Mouse (Mus musculus) kidney, embryonic 14.5 days (tissue): ENCODE results near the gene Ino80e. TPM values are rescaled to one million over a fixed set of nuclear protein-coding genes. Genes with fewer than 3 reads are reported as not detected.

Source experiments
- ATAC-seq: fragments of 200-750 bp; cut with Nextera tagmentation; 2 replicates; pipeline ENCODE4 v1.8.0; 2017; ENCODE audit warnings: moderate number of reproducible peaks, mild to moderate bottlenecking, moderate TSS enrichment, moderate library complexity; ENCODE audit not compliant: low FRiP score, low TSS enrichment
- H3K27ac ChIP-seq: fragments of 300-500 bp; sonication (generic); 2 replicates; pipeline ENCODE4 v1.5.1; 2014; ENCODE audit warnings: low read depth, mild to moderate bottlenecking, low read length, moderate library complexity, mixed read lengths
- H3K27me3 ChIP-seq: fragments of 300-500 bp; sonication (generic); 2 replicates; pipeline ENCODE4 v1.6.1; 2014; ENCODE audit warnings: mild to moderate bottlenecking, low read length; ENCODE audit not compliant: control insufficient read depth, insufficient read depth
- H3K36me3 ChIP-seq: fragments of 300-500 bp; sonication (generic); 2 replicates; pipeline ENCODE4 v1.6.1; 2014; ENCODE audit warnings: low read length, mixed read lengths; ENCODE audit not compliant: control insufficient read depth, insufficient read depth
- H3K4me1 ChIP-seq: fragments of 300-500 bp; sonication (generic); 2 replicates; pipeline ENCODE4 v1.6.1; 2014; ENCODE audit warnings: low read length, mixed read lengths; ENCODE audit not compliant: control insufficient read depth, insufficient read depth
- H3K4me2 ChIP-seq: fragments of 300-500 bp; sonication (generic); replicated peaks from 2 replicates; pipeline ENCODE4 v1.6.1; 2014; ENCODE audit warnings: low read depth, mild to moderate bottlenecking, low read length
- H3K4me3 ChIP-seq: fragments of 300-500 bp; sonication (generic); 2 replicates; pipeline ENCODE4 v1.5.1; 2014; ENCODE audit warnings: mild to moderate bottlenecking, low read length
- H3K9ac ChIP-seq: fragments of 300-500 bp; sonication (generic); 2 replicates; pipeline ENCODE4 v1.6.1; 2014; ENCODE audit warnings: low read depth, mild to moderate bottlenecking, low read length, moderate library complexity
- H3K9me3 ChIP-seq: fragments of 300-500 bp; sonication (generic); 2 replicates; pipeline ENCODE4 v1.6.1; 2016; ENCODE audit warnings: low read length; ENCODE audit not compliant: control insufficient read depth
- WGBS: fragments of 180-500 bp; shearing (Covaris S2); extraction: QIAGEN DNeasy Blood & Tissue Kit; methylation state at CpG from one replicate; pipeline ENCODE4 v1.1.7; 2014; 5-methylcytosine and 5-hydroxymethylcytosine counted together
- polyA plus RNA-seq: library from polyadenylated mRNA; unstranded; fragments of >200 nt; fragmentation: Nextera tagmentation; extraction: Ambion mirVana; gene quantifications from 2 replicates; pipeline ENCODE4 v1.2.1, GENCODE M21; 2014

Gene Ino80e
- polyA plus RNA-seq, 1 experiment from 2014 or later: 94.0 TPM

DNA sequence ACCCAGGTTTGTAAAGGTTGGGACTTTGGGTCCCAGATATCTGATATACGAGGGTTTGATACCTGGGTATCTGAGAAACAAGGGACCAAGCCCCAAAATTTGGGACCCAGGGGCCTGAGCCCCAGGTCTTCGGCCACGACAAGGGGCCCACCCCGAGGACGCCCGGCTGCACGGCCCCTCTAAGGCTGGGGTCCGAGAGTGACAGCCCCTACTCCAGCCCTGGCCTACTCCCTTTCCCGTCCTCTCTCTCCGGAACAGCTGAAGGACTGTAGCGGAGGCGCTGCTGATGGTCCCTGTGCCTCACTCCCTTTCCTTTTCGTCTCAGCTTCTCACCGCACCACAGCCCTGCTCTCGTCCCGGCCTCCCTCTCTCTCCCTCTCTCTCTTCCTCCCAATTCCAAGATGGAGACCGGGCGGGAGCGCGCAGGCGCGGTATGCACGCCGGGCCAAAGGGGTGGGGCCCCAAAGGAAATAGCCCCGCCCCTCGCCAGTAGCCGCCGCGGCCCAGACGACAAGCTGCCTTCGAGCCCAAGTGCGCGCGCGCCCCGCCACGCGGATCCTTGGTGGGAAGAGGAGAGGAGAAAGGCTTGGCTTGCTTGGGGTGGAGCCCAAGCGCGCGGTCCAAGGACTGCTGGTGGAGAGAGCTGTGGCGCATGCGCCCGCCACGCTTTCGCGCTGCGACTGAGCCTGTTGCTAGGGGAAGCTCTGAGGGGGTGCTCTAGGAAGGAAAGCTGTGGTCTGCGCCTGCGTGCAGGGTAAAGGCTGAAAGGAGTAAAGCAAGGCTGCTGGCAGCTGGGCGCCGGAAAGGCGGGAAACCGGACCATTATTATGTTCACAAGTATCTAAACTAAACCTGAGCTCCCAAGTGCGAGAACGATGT lies 22.3 kb upstream of the Ino80e start, which contains the start of gene Taok2:
Gene Taok2, minus strand, starts transcription at position 418 of the 879 bp plus-strand sequence.
- Histone ChIP-seq H3K4me3 (peak within 1 kb of the TSS; percentile 87), H3K4me2 (peak within 1 kb of the TSS; percentile 97), H3K9me3 (no peaks in the 10 kb centered on the region), H3K27ac (peak within 1 kb of the TSS; percentile 96), H3K9ac (peak within 1 kb of the TSS; percentile 89), H3K36me3 (peaks cover 11% of the 10 kb centered on the region), H3K27me3 (no peaks in the 10 kb centered on the region), H3K4me1 (peaks cover 27% of the 10 kb centered on the region)
- under 1% methylated on average over 53 of the region's 56 CpGs for WGBS
- peak; percentile 97 for ATAC-seq

- Histone ChIP-seq H3K36me3 (peaks cover 18% of the 10 kb centered on the region), H3K4me1 (peaks cover 27% of the 10 kb centered on the region), H3K4me3 (peak overlapping the region; percentile 87), H3K9me3 (no peaks in the 10 kb centered on the region), H3K27me3 (no peaks in the 10 kb centered on the region), H3K4me2 (peak overlapping the region; percentile 97), H3K9ac (peak overlapping the region; percentile 89), H3K27ac (peak overlapping the region; percentile 96; the same call in 1 of the 2 replicates)
- WGBS: under 1% methylated on average over 15 of the region's 15 CpGs
- no peak for ATAC-seq
These were observed 21.6 kb upstream of the Ino80e start for GRCm38 (mm10) chr7:126883731-126884181.

DNA sequence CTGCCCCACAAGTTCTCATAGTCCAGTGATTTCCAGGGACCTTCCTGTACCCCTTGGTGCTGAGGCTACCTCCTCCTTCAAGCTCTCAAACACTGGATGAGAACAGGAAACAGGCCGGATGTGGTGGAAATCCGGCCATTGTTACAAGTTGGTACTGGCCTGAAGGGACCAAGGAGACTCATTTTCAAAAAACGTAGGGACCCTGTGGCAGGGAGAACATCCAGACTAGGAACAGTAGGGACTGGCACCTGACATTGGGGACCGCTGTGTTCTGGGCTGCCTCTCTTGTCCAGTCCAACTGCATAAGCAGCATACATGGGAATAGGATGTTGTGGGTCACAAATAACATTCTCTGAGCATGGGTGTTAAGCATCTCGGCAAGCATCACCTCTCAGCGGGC lies 18.9 kb upstream of the Ino80e start:
- 71% methylated on average over 6 of the region's 6 CpGs for WGBS
- peak overlapping the region; percentile 97; the same call in 1 of the 2 replicates for H3K4me2 ChIP-seq
- H3K9ac ChIP-seq: peak overlapping the region; percentile 89; the same call in 1 of the 2 replicates
- peaks cover 24% of the 10 kb centered on the region for H3K4me1 ChIP-seq
- peak overlapping the region; percentile 61; the same call in 1 of the 2 replicates for H3K27ac ChIP-seq
- H3K36me3 ChIP-seq: peaks cover 46% of the 10 kb centered on the region
- no peak overlapping the region for H3K4me3 ChIP-seq
- no peaks in the 10 kb centered on the region for H3K27me3 ChIP-seq
- H3K9me3 ChIP-seq: no peaks in the 10 kb centered on the region
- ATAC-seq: no peak

DNA sequence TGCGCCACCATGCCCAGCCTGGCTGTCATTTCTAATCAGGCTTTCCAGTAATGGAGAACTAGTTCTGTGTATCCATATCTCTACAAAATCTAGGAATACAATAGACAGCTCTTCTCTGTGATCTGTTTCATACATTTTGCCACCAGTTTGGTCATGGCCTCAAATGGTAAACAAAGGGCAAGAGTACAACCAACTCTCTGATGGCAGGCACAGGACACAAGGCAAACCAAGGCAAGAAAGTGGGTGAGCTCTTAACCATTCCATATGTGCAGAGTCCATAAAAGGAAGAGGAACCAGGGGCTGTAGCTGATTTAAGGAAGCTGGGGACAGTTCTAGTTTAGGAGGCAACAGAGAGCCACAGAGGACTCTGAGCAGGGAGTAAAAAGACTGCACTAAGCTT lies 15.1 kb upstream of the Ino80e start:
- Histone ChIP-seq H3K36me3 (peaks cover 84% of the 10 kb centered on the region), H3K27me3 (no peaks in the 10 kb centered on the region), H3K27ac (no peak overlapping the region), H3K9me3 (no peaks in the 10 kb centered on the region), H3K4me3 (no peak overlapping the region), H3K4me1 (peaks cover 12% of the 10 kb centered on the region), H3K4me2 (no peak overlapping the region), H3K9ac (no peak overlapping the region)
- 90% methylated on average over 1 of the region's 1 CpGs for WGBS
- no peak for ATAC-seq

DNA sequence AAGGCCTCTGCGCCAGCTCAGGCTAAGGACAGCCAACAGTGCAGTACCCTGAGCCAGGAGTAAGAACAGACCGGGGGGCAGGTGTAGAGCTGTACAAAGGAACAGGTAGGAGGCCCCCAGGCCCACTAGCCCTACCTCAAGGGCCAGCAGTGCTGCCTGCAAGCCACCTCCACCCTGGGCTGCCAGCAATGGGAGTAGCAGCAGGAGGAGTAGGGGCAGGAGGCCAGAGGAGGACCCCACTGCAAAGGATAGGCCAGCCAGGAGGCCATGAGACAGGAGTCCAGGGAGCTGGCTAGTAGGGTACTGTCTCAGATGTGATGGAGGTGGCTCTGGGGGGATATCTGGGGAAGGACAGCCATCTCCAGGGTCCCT lies 8.3 kb upstream of the Ino80e start:
- no peak; the same call in 1 of the 2 replicates for ATAC-seq
- H3K36me3 ChIP-seq: peaks cover 99% of the 10 kb centered on the region
- no peak overlapping the region for H3K4me3 ChIP-seq
- no peak overlapping the region for H3K4me2 ChIP-seq
- no peaks in the 10 kb centered on the region for H3K27me3 ChIP-seq
- 97% methylated on average over 2 of the region's 2 CpGs for WGBS
- H3K27ac ChIP-seq: no peak overlapping the region
- no peaks in the 10 kb centered on the region for H3K9me3 ChIP-seq
- H3K4me1 ChIP-seq: no peaks in the 10 kb centered on the region
- no peak overlapping the region for H3K9ac ChIP-seq

DNA sequence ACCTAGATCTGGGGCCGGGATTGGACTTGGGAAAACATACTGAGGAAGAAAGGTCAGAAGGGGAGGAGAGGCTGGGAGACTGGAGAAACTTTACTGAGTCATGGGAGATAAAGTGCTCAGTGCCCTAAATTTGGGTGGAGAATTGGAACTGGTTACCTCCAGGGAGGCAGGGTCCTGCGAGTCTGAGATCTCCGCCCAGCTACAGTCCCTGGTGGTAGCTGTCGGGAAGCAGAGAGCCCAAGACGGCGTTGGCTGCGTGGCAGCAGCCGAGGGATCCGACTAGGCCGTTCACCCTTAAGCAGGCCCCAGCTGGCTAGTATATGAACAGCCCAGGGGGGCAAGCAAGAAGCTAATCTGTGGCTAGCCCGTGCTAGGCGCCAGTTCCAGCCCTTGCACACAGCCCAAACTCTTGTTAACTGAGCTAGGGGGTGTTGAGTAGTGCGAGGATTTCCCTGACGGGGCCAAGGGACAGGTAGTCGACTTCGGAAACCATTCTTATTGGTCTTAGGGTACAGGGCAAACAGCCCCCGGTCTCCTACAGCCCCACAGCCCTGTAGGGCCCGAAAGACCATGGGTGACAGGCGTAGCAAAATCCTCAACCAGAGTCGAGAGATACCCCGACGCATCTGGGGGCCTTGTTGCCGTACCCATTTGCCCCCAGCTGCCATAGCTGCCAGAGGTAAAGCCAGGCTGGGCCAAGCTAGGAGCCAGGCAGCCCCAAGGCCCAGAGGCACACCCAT lies 7.8 kb upstream of the Ino80e start:
- Histone ChIP-seq H3K4me1 (no peaks in the 10 kb centered on the region), H3K27ac (no peak overlapping the region), H3K4me2 (no peak overlapping the region), H3K9me3 (no peaks in the 10 kb centered on the region), H3K27me3 (no peaks in the 10 kb centered on the region), H3K36me3 (peaks cover 99% of the 10 kb centered on the region), H3K4me3 (no peak overlapping the region), H3K9ac (no peak overlapping the region)
- no peak for ATAC-seq
- WGBS: 90% methylated on average over 23 of the region's 23 CpGs

- no peaks in the 10 kb centered on the region for H3K9me3 ChIP-seq
- H3K4me1 ChIP-seq: peaks cover 14% of the 10 kb centered on the region
- 89% methylated on average over 12 of the region's 12 CpGs for WGBS
- H3K27ac ChIP-seq: no peak overlapping the region
- peaks cover 92% of the 10 kb centered on the region for H3K36me3 ChIP-seq
- no peak for ATAC-seq
- no peak overlapping the region for H3K9ac ChIP-seq
- H3K27me3 ChIP-seq: no peaks in the 10 kb centered on the region
- no peak overlapping the region for H3K4me2 ChIP-seq
- no peak overlapping the region for H3K4me3 ChIP-seq
These were observed 5.8 kb upstream of the Ino80e start for GRCm38 (mm10) chr7:126868003-126868402.

DNA sequence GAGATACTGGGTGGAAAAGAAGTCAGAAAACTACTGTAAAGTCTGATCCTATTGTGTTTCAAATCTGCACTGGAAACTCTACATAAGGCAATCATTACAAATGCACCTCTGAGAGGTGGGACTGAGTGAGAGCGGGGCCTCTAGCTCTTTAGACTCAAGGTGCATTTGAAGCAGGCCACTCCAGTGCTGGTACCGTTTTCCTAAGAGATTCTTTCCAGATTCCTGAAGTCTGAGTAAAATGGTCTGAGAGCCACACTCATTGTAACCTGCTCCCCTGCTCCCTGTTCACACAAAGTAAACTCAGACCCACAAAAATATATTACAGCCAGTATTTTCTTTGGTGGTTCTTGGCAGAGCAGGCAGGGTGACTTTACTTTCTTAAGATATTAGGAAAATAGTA lies 5.4 kb upstream of the Ino80e start:
- Histone ChIP-seq H3K27me3 (no peaks in the 10 kb centered on the region), H3K27ac (no peak overlapping the region), H3K4me1 (peaks cover 18% of the 10 kb centered on the region), H3K9me3 (no peaks in the 10 kb centered on the region), H3K4me3 (no peak overlapping the region), H3K36me3 (peaks cover 88% of the 10 kb centered on the region), H3K9ac (no peak overlapping the region), H3K4me2 (no peak overlapping the region)
- ATAC-seq: no peak
- 92% methylated on average over 2 of the region's 2 CpGs for WGBS
